Mouse (Mus musculus) embryonic facial prominence, embryonic 14.5 days (tissue): Measurements from ENCODE around the gene Atp6ap1. TPM values are rescaled to one million over a fixed set of nuclear protein-coding genes. Genes with fewer than 3 reads are reported as not detected.

Source experiments
- ATAC-seq: fragments of 200-750 bp; cut with Nextera tagmentation; 2 replicates; pipeline ENCODE4 v1.8.0; 2017; ENCODE audit warnings: low read depth, moderate number of reproducible peaks, moderate TSS enrichment
- DNase-seq: peaks from one replicate; pipeline ENCODE4 v3.0.0-alpha.2; 2015; ENCODE audit warnings: low spot score
- H3K27ac ChIP-seq: fragments of 300-500 bp; sonication (generic); replicated peaks from 2 replicates; pipeline ENCODE4 v1.5.1; 2014; ENCODE audit warnings: low read depth, mild to moderate bottlenecking, low read length, moderate library complexity
- H3K27me3 ChIP-seq: fragments of 300-500 bp; sonication (generic); replicated peaks from 2 replicates; pipeline ENCODE4 v1.6.1; 2014; ENCODE audit warnings: low read length; ENCODE audit not compliant: control insufficient read depth, insufficient read depth
- H3K36me3 ChIP-seq: fragments of 300-500 bp; sonication (generic); 2 replicates; pipeline ENCODE4 v1.6.1; 2014; ENCODE audit warnings: low read length, mixed read lengths; ENCODE audit not compliant: control insufficient read depth, insufficient read depth
- H3K4me1 ChIP-seq: fragments of 300-500 bp; sonication (generic); 2 replicates; pipeline ENCODE4 v1.6.1; 2014; ENCODE audit warnings: antibody characterized with exemption, low read length; ENCODE audit not compliant: control insufficient read depth, insufficient read depth
- H3K4me2 ChIP-seq: fragments of 300-500 bp; sonication (generic); 2 replicates; pipeline ENCODE4 v1.6.1; 2014; ENCODE audit warnings: low read depth, mild to moderate bottlenecking, low read length, moderate library complexity, mixed read lengths
- H3K4me3 ChIP-seq: fragments of 300-500 bp; sonication (generic); 2 replicates; pipeline ENCODE4 v1.5.1; 2014; ENCODE audit warnings: low read depth, mild to moderate bottlenecking, low read length
- H3K9ac ChIP-seq: fragments of 300-500 bp; sonication (generic); 2 replicates; pipeline ENCODE4 v1.6.1; 2014; ENCODE audit warnings: low read depth, mild to moderate bottlenecking, low read length, moderate library complexity, mixed read lengths
- H3K9me3 ChIP-seq: fragments of 300-500 bp; sonication (generic); 2 replicates; pipeline ENCODE4 v1.6.1; 2016; ENCODE audit warnings: low read length; ENCODE audit not compliant: control insufficient read depth
- WGBS: fragments of 180-500 bp; shearing (Covaris S2); extraction: QIAGEN DNeasy Blood & Tissue Kit; methylation state at CpG from one replicate; pipeline ENCODE4 v1.1.7; 2014; 5-methylcytosine and 5-hydroxymethylcytosine counted together
- microRNA-seq: library from miRNA; unstranded; fragments of <30 nt; microRNA quantifications from one replicate; pipeline ENCODE4, GENCODE M21; 2016; ENCODE audit warnings: borderline number of aligned reads
- polyA plus RNA-seq: library from polyadenylated mRNA; unstranded; fragments of >200 nt; fragmentation: Nextera tagmentation; extraction: Ambion mirVana; gene quantifications from 2 replicates; pipeline ENCODE4 v1.2.1, GENCODE M21; 2014

The Atp6ap1 gene
- polyA plus RNA-seq, 1 experiment from 2014 or later = 138 TPM

- H3K4me2 ChIP-seq = peak overlapping the region; percentile 65
- 45% methylated on average over 2 of the region's 2 CpGs for WGBS
- peak overlapping the region; percentile 52 for H3K4me3 ChIP-seq
- no peaks in the 10 kb centered on the region for H3K9me3 ChIP-seq
- no peak for ATAC-seq
- H3K27ac ChIP-seq = 0 out of 2 replicates have a peak overlapping the region, but pooled peaks have one; percentile 3
- peak; percentile 60 for DNase-seq
- H3K27me3 ChIP-seq = no peaks in the 10 kb centered on the region
- H3K36me3 ChIP-seq = peaks cover 18% of the 10 kb centered on the region; the same call in 1 of the 2 replicates
- H3K9ac ChIP-seq = peak overlapping the region; percentile 70
- H3K4me1 ChIP-seq = peaks cover 3% of the 10 kb centered on the region; the same call in 1 of the 2 replicates
Measured at GRCm38 (mm10) chrX:74330166-74330930, 33.5 kb downstream of the Atp6ap1 start.

DNA sequence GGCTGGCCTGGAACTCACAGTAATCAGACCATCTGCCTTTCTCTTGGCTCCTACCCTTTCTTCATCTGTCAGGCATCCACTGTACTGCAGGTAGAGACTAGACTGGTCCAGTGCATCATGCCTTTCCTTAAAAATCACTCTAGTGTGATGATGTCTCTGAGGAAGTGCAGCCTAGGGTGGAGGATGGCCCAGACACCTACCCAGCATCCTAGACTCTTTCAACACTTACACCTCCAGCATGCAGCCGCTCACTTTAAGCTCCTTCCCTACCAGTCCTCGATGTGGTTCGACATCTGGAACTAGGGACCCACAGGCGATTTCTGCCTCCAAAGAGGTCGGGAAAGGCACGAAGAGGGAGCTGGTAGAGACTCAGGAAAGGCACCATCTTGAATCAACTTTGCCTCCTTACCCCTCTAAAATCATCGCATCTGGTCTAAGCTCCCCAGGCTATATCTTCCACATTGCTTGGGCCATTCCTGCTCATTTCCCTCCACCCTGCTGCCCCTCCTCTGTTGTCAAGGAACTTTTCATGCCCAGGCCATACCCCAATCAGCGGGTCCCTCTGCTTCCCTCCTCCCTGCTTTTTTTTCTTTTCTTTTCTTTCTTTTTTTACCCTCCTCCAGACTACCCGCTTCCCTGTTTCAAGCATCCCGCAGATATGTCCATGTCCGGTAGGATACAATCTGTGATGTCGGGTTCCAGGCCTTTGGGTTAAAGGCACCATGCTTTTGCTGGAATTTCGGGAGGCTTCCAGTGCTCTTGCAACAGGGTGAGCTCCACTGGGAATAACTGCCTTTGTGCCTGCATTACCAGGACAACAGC lies 56.0 kb downstream of the Atp6ap1 start:
- Histone ChIP-seq H3K36me3 (no peaks in the 10 kb centered on the region), H3K4me3 (peak overlapping the region; percentile 46), H3K4me2 (peak overlapping the region; percentile 61), H3K27ac (peak overlapping the region; percentile 44), H3K4me1 (no peaks in the 10 kb centered on the region), H3K9ac (peak overlapping the region; percentile 72), H3K9me3 (no peaks in the 10 kb centered on the region), H3K27me3 (no peaks in the 10 kb centered on the region)
- peak; percentile 60; the same call in 1 of the 2 replicates for ATAC-seq
- WGBS = 27% methylated on average over 13 of the region's 13 CpGs
- no peak for DNase-seq

GRCm38 (mm10) chrX:74353467-74353770 lies 56.5 kb downstream of the Atp6ap1 start, which contains the start of gene Lage3:
TSS of gene Lage3 (minus strand) at chrX:74353618.
- WGBS = 31% methylated on average over 15 of the region's 22 CpGs
- DNase-seq (peak; percentile 89), ATAC-seq (peak; percentile 94)

More at GRCm38 (mm10) chrX:74353467-74353770, 56.5 kb downstream of the Atp6ap1 start, which contains the start of gene Lage3:
- Histone ChIP-seq H3K36me3 (no peaks in the 10 kb centered on the region), H3K4me2 (peak within 1 kb of the TSS; percentile 61), H3K4me3 (peak within 1 kb of the TSS; percentile 46), H3K27me3 (no peaks in the 10 kb centered on the region), H3K4me1 (no peaks in the 10 kb centered on the region), H3K9ac (peak within 1 kb of the TSS; percentile 72), H3K27ac (peak within 1 kb of the TSS; percentile 44), H3K9me3 (no peaks in the 10 kb centered on the region)

Small RNA genes within 50 kb of the gene (microRNA-seq; reads per million reads assigned to microRNA genes)
- gene Mir7091 (not detected), gene Mir7092 (1.3 reads per million)

Other genes with a start within 250 kb of the Atp6ap1 start
- gene Opn1mw, start 169.6 kb upstream of the Atp6ap1 start, polyA plus RNA-seq = not detected in 2 replicates
- gene Mecp2, start 161.7 kb upstream of the Atp6ap1 start, polyA plus RNA-seq = 10.4 and 11.3 TPM in 2 replicates
- not detected in 2 replicates for gene Tex28, start 129.3 kb upstream of the Atp6ap1 start, polyA plus RNA-seq
- not detected in 2 replicates for gene Tktl1, start 119.8 kb upstream of the Atp6ap1 start, polyA plus RNA-seq
- 284 and 324 TPM in 2 replicates for gene Flna, start 47.3 kb upstream of the Atp6ap1 start, polyA plus RNA-seq
- 26.1 and 26.9 TPM in 2 replicates for gene Emd, start 42.4 kb upstream of the Atp6ap1 start, polyA plus RNA-seq
- 898 and 935 TPM in 2 replicates for gene Rpl10, start 26.3 kb upstream of the Atp6ap1 start, polyA plus RNA-seq
- 61.5 and 63.1 TPM in 2 replicates for gene Taz, start 15.2 kb upstream of the Atp6ap1 start, polyA plus RNA-seq
- gene Dnase1l1, start 14.8 kb upstream of the Atp6ap1 start, polyA plus RNA-seq = 16.5 and 19.3 TPM in 2 replicates
- 156 and 180 TPM in 2 replicates for gene Gdi1, start 7.9 kb downstream of the Atp6ap1 start, polyA plus RNA-seq
- gene Fam50a, start 15.9 kb downstream of the Atp6ap1 start, polyA plus RNA-seq = 45.6 and 47.9 TPM in 2 replicates
- 18.0 and 19.7 TPM in 2 replicates for gene Plxna3, start 32.0 kb downstream of the Atp6ap1 start, polyA plus RNA-seq
- gene Lage3, start 56.5 kb downstream of the Atp6ap1 start, polyA plus RNA-seq = 94.0 and 104 TPM in 2 replicates
- 78.8 and 83.5 TPM in 2 replicates for gene Ubl4a, start 76.1 kb downstream of the Atp6ap1 start, polyA plus RNA-seq
- 21.4 and 22.5 TPM in 2 replicates for gene Slc10a3, start 76.3 kb downstream of the Atp6ap1 start, polyA plus RNA-seq
- gene Fam3a, start 96.2 kb downstream of the Atp6ap1 start, polyA plus RNA-seq = 38.4 and 43.0 TPM in 2 replicates
- gene Ikbkg, start 96.2 kb downstream of the Atp6ap1 start, polyA plus RNA-seq = 20.7 and 25.4 TPM in 2 replicates
- gene G6pdx, start 132.1 kb downstream of the Atp6ap1 start, polyA plus RNA-seq = 43.9 and 50.7 TPM in 2 replicates
- not detected in 2 replicates for gene Gm6880, start 184.3 kb downstream of the Atp6ap1 start, polyA plus RNA-seq